Mouse (Mus musculus) left cerebral cortex, postnatal 10 days (tissue): Measurements from ENCODE around the gene Eno1. TPM values are rescaled to one million over a fixed set of nuclear protein-coding genes. Genes with fewer than 3 reads are reported as not detected.

ENCODE experiments used
- DNase-seq, 2 experiments: peaks; one replicate each; pipeline ENCODE4 v3.0.0; 2021 to 2022; ENCODE audit warnings: low spot score in 2 of 2, mixed read lengths in 1 of 2; ENCODE audit errors: extremely low spot score in 1 of 2
- intact Hi-C: fragments of 180-260 bp; cut with DNase I; formaldehyde crosslinking; loops from one replicate; pipeline ENCODE4 v1.15.1; 2025
- total RNA-seq, 2 experiments: library from RNA; stranded (reverse); gene quantifications; 2 replicates each; pipeline ENCODE4 v1.2.3; 2021

Eno1 gene
- total RNA-seq, 2 experiments from 2014 or later: 308 to 325 TPM

DNA sequence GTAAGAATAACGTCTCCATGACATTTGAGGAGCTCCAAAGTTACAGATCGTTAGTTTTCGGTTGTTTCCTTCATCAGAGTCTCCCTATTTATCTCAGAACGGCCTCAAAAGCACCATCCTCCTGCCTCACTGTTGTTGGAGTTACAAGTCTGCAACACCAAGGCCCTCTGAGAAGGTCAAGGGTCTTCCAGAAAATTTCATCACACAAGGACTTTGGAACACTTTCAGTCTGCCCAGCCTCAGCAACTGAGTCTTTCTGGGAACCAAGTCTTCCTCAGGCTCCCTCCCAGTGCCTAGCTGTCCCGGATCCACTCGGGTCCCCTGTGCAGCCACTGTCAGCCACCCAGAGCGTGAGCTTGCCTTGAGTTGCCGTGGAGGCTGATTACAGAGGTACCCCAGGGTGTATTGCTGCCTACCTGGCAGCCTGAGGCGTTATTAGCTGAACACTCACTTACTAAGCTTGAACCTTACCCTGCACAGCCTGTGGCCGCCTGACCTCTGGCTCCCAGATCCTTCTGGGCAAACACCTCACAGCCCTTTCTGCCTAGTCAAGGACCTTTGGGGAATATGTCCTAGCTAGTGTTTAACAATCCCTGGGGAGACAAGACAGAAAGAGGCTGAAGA lies 15.4 kb upstream of the Eno1 start:
- intact Hi-C loops: loop anchor here (10.0 kb wide), 1 partner anchor 86 kb away; no protein-coding TSS in a partner anchor
- DNase-seq: no peak

- DNase-seq: no peak
- intact Hi-C loops: loop anchor here (10.0 kb wide), 1 partner anchor 89 kb away; no protein-coding TSS in a partner anchor
Measured at GRCm38 (mm10) chr4:150223830-150224229, 12.7 kb upstream of the Eno1 start.

GRCm38 (mm10) chr4:150225700-150226099 lies 10.8 kb upstream of the Eno1 start:
- intact Hi-C loops: loop anchor here (10.0 kb wide), 1 partner anchor 91 kb away; no protein-coding TSS in a partner anchor
- no peak for DNase-seq

- peak; percentile 82 to 87 for DNase-seq
- intact Hi-C loops: loop anchor here (10.0 kb wide), 1 partner anchor 92 kb away; no protein-coding TSS in a partner anchor
Measured at GRCm38 (mm10) chr4:150226818-150227688, 9.5 kb upstream of the Eno1 start.

DNA sequence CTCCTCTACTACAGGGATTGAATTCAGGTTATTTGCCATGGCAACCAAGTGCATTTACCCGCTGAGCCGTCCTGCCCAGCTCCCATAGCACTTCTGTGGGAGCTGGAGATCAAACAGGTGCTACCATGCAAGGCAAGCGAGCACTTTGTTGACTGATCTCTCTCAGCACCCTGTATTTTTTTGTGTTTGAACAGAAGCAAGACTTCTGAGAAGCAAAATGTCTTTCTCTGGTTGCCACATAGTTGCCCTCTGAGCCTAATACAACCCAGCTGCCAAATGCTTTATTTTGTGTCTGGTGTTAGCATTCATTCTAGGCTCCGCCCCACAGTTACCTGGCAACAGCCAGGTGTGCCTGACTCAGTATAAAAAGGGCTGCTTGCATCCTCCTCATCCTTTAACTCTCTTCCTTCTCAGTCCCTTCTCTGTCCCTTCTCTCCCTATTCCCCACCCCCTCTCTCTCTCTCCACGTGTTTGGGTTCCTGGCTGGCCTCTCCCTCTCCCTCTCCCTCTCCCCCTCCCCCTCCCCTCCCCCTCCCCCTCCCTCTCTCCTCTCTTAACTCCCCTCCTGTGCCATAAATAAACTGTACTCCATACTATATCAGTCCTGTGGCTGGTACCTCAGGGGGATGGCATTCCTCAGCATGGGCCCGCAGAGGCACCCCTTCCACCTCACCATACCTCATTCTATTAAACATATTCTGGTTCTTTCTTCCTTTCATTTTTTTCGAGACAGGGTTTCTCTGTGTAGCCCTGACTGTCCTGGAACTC lies 7.8 kb upstream of the Eno1 start:
- DNase-seq: no peak
- intact Hi-C loops: loop anchor here (10.0 kb wide), 1 partner anchor 94 kb away; no protein-coding TSS in a partner anchor

DNA sequence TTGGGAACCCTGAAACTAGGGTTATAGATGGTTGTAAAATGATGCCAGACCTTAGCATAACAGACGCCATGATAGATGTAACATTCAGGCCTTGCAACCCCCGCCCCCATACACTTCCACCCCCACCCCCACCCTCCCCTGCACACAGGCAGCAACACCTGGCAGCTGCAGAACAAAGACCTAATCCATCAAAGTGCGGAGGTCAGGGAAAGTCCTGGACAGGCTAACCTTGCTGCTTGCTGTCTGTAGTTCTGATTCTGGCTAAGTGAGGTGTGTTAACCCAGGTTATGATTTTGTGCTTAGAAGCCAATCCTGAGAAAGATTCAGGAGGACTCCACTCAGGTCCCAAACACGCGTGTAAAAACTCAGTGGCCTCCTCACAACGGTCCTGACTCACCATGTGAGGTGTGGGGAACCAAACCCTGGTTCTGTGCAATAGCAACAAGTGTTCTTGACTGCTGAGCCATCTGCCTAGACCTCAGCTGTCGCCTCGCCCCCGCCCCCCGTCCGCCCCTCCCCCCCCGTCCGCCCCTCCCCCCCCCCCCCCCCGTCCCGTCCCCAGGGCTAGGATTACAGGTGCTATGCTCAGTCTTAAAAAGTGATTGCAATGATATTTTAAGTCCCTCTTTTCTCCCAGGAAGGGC lies 6.7 kb upstream of the Eno1 start:
- intact Hi-C loops: loop anchor here (10.0 kb wide), 2 partner anchors 95 to 195 kb away; no protein-coding TSS in a partner anchor
- DNase-seq: no peak

DNA sequence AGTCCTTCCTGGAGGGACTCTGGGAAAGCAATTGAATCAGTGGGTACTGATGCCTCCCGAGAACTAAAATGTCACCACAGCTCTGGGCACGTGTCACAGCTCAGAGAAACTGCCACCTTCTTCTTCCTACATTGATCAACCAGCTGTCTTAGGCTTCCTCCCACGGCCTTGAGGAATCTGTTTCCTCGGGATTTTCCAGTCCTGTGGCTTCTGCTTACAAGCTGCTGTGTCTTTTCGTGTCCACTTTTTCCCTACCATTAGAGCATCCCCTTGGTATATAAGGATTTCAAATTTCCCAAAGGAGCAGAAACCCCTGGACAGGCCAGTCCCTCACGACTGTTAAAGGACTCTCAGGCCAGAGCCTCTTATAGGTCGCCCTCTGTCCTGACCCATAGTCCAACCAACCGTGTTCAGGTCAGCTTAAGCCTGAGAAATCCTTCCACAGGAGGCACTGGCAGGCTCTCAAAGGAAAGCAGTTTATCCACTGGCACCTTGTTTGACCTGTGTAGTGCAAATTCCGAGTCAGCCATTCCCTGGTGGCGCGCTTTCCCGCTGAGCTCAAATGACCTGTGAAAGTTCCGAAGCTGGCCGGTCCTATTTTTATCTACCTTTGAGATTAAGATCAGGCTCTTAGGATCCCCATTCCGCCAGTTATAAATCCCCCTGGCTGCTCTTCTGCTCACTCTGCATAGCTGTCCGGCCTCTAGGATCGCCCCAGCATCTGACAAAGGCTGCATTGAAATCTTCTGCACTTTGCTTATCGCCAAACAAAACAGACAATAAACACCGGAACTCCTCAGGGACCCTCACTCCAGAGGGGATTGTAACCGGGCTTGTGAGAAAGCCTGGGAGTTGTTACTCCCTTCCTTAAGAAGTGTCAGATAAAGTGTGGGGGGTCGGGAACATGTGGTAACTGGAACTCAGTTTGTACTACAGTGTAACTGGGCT lies 5.8 kb upstream of the Eno1 start:
- DNase-seq: peak in 1 of 2 experiments; percentile 43
- intact Hi-C loops: loop anchor here (10.0 kb wide), 1 partner anchor 196 kb away; no protein-coding TSS in a partner anchor

- intact Hi-C loops: loop anchor here (10.0 kb wide), 1 partner anchor 197 kb away; no protein-coding TSS in a partner anchor
- DNase-seq: no peak
Measured at GRCm38 (mm10) chr4:150231871-150232270, 4.7 kb upstream of the Eno1 start.

DNA sequence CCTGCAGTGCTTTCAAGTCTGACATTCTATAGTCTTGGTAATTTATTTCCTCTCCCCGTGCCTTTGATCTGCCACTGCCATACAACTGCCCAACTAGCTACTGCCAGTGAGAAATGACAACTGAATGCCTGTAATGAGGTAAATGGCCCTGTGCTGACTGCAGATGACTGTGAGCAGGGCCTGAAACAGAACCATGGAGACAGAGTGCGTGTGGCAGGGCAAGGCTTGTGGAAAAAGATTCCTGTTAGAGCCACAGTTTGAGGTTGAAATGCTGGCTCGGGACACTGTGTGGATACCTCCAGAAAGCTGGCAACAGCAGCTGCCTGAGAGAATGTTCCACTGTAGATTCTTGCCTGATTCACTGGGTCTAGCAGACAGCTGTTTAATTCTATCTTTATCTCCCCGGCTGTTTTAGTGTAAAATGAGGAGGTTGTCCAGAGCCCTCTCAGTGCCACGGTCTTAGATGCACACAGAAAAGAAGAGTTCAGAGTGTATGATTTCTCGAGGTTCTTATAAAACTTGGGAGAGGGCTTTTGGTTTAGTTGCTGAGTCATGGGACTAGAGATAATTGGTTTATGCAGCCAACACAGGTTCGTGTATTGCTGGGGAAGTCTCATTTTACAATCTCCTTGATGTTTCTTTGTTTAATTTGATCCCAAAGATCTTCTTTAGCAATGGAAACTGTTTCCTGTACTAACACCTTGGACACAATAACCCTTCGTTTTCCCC lies 1.8 kb upstream of the Eno1 start:
- intact Hi-C loops: loop anchor here (10.0 kb wide), 1 partner anchor 200 kb away; no protein-coding TSS in a partner anchor
- peak in 1 of 2 experiments; percentile 37 for DNase-seq

- DNase-seq: no peak
- intact Hi-C loops: loop anchor here (10.0 kb wide), 1 partner anchor 201 kb away; no protein-coding TSS in a partner anchor
Measured at GRCm38 (mm10) chr4:150235585-150235984, 936 bp upstream of the Eno1 start.

GRCm38 (mm10) chr4:150236031-150236430 lies 490 bp upstream of the Eno1 start:
- intact Hi-C loops: loop anchor here (10.0 kb wide), 1 partner anchor 201 kb away; no protein-coding TSS in a partner anchor
- no peak for DNase-seq

- intact Hi-C loops: loop anchor here (10.0 kb wide), 1 partner anchor 203 kb away; no protein-coding TSS in a partner anchor
Measured at GRCm38 (mm10) chr4:150237636-150238361, 1.3 kb downstream of the Eno1 start.

DNA sequence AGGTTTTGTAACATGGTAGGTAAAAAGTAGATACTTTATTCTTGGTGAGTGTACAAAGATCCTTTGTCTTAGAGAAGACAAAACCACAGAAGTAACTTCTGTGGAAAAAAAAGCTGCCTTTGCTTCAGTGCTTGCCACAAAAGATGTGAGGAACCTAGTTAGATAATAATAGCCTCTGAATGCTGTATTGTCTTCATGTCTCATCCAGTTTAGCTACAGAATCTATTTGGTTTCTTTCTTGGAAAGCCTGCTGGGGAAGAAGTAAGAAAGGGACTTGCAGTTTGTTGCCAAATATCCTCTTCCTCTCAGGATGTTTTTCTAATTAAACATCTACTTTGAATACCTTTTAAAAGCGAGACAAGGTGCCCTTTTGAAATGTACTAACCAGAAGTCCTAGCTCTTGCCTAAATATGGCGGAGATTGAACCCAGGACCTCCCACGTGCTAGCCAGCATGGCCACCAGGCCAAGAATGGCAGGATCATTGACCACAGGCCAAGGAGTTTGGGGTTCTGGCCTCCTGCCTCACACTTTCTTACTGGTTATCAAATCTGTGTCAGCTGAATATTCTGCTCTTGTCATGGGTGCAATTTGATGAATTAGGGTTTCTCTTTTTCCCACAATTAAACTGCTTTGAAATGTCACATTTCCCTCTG lies 2.0 kb downstream of the Eno1 start:
- DNase-seq: no peak
- intact Hi-C loops: loop anchor here (10.0 kb wide), 1 partner anchor 204 kb away; no protein-coding TSS in a partner anchor

More at GRCm38 (mm10) chr4:150237636-150238361, 1.3 kb downstream of the Eno1 start:
- DNase-seq: no peak

DNA sequence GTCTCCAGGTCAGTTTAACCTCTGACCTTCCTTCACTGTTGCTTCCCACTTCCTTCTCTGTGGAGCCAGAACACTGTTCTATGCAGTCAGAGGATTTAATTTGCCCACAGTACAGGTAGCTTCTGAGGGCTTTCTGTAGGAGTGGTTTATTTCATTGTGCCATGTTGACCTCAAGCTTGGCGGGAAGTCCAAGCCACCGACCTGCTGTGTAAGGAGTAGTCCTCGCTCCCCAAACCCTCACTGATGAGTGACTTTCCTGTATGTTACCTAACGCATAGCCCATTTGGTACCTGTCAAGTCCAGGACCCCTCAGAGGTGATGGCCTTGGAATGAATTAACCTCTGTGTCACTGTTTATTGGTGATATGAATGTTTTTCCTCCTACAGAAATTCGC lies 2.6 kb downstream of the Eno1 start:
- no peak for DNase-seq
- intact Hi-C loops: loop anchor here (10.0 kb wide), 1 partner anchor 204 kb away; no protein-coding TSS in a partner anchor

DNA sequence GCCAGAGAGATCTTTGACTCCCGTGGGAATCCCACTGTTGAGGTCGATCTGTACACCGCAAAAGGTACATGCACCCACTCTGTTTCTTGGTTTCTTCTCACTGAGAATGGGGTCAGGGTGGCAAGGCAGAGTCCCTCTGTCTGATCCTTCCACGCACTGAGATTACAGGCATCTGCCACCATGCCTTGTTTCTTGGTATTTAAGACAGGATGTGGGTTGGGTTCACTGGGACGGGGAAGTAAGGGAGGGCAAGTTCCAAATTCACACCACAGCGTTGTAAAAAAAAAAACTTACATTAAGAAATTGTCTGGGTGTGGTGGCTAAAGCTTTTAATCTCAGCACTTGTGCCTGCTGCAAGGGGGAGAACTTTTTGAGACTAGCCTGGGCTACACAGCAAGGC lies 3.0 kb downstream of the Eno1 start:
- no peak for DNase-seq
- intact Hi-C loops: loop anchor here (10.0 kb wide), 1 partner anchor 205 kb away; no protein-coding TSS in a partner anchor
